Mouse (Mus musculus) CH12.LX (cell line): Measurements from ENCODE around the gene Cdhr4. TPM values are rescaled to one million over a fixed set of nuclear protein-coding genes. Genes with fewer than 3 reads are reported as not detected.

Experiments
- DNase-seq: peaks from one replicate; pipeline ENCODE4 v3.0.0-alpha.2; 2013; ENCODE audit errors: extremely low read depth
- H3K27ac ChIP-seq: 2 replicates; pipeline ENCODE4 v1.5.1; 2012; ENCODE audit warnings: low read depth, mild to moderate bottlenecking, control low read depth, moderate library complexity; ENCODE audit not compliant: insufficient read depth
- H3K27me3 ChIP-seq: replicated peaks from 2 replicates; pipeline ENCODE3; 2012; ENCODE audit warnings: inconsistent platforms
- H3K36me3 ChIP-seq, 2 experiments: replicated peaks in 1 of 2; 2 replicates each; pipeline versions ENCODE3 to v1.6.1; 2012; ENCODE audit warnings: inconsistent platforms in 1 of 2, low read length in 1 of 2, mild to moderate bottlenecking in 1 of 2, mixed read lengths in 1 of 2, moderate library complexity in 1 of 2; ENCODE audit not compliant: control insufficient read depth in 1 of 2, insufficient read depth in 1 of 2
- H3K4me1 ChIP-seq, 2 experiments: 2 replicates each; pipeline ENCODE4 v1.6.1; 2012; ENCODE audit warnings: inconsistent platforms in 1 of 2, moderate library complexity in 1 of 2; ENCODE audit not compliant: insufficient read depth in 2 of 2, control insufficient read depth in 1 of 2
- H3K4me2 ChIP-seq: 2 replicates; pipeline ENCODE4 v1.6.1; 2012; ENCODE audit warnings: low read depth, mild to moderate bottlenecking, control low read depth; ENCODE audit not compliant: poor library complexity, insufficient read depth, severe bottlenecking
- H3K4me3 ChIP-seq, 3 experiments: fragments of 150-350 bp in 1 of 3; sonication (generic) in 1 of 3; replicated peaks in 1 of 3; 2 replicates each; pipeline versions ENCODE3 to v1.5.1; 2011 to 2012; ENCODE audit warnings: low read depth in 2 of 3, low read length in 2 of 3, mild to moderate bottlenecking in 2 of 3, moderate library complexity in 2 of 3, control low read depth in 1 of 3, improper control_type of control experiment in 1 of 3, inconsistent platforms in 1 of 3, mixed read lengths in 1 of 3; ENCODE audit not compliant: poor library complexity in 1 of 3
- H3K79me2 ChIP-seq: replicated peaks from 2 replicates; pipeline ENCODE4 v1.6.1; 2012; ENCODE audit warnings: mild to moderate bottlenecking, moderate library complexity; ENCODE audit not compliant: control insufficient read depth, poor library complexity, insufficient read depth, severe bottlenecking; ENCODE audit errors: extremely low read depth
- H3K9ac ChIP-seq: 2 replicates; pipeline ENCODE4 v1.6.1; 2012; ENCODE audit warnings: low read depth, mild to moderate bottlenecking, control low read depth, moderate library complexity; ENCODE audit not compliant: insufficient read depth
- H3K9me3 ChIP-seq: replicated peaks from 2 replicates; pipeline ENCODE3; 2012; ENCODE audit warnings: low read length, inconsistent platforms, mixed read lengths
- BHLHE40 ChIP-seq: IDR thresholded peaks from 2 replicates; pipeline ENCODE4 v1.6.1; 2011; ENCODE audit warnings: mild to moderate bottlenecking, low read depth, low read length, improper control_type of control experiment
- CHD1 ChIP-seq: IDR thresholded peaks from 2 replicates; pipeline ENCODE4 v1.6.1; 2012; ENCODE audit warnings: low read depth, low read length, improper control_type of control experiment, inconsistent platforms
- CHD2 ChIP-seq: IDR thresholded peaks from 2 replicates; pipeline ENCODE4 v1.6.1; 2011; ENCODE audit warnings: low read length, improper control_type of control experiment
- CTCF ChIP-seq, 2 experiments: IDR thresholded peaks in 1 of 2; conservative IDR thresholded peaks in 1 of 2; 2 replicates each; pipeline ENCODE4 v1.5.1; 2011 to 2012; ENCODE audit warnings: low read depth in 2 of 2, low read length in 2 of 2, improper control_type of control experiment in 1 of 2, inconsistent platforms in 1 of 2, mild to moderate bottlenecking in 1 of 2, moderate library complexity in 1 of 2
- ELF1 ChIP-seq: IDR thresholded peaks from 2 replicates; pipeline ENCODE4 v1.6.1; 2014; ENCODE audit warnings: low read depth, mild to moderate bottlenecking, inconsistent platforms, low read length, improper control_type of control experiment
- EP300 ChIP-seq: IDR thresholded peaks from 2 replicates; pipeline ENCODE4 v1.6.1; 2011; ENCODE audit warnings: low read length, improper control_type of control experiment
- ETS1 ChIP-seq: conservative IDR thresholded peaks from 2 replicates; pipeline ENCODE4 v1.6.1; 2012; ENCODE audit warnings: low read depth, mild to moderate bottlenecking, inconsistent platforms, low read length, improper control_type of control experiment, moderate library complexity
- HCFC1 ChIP-seq: IDR thresholded peaks from 2 replicates; pipeline ENCODE4 v1.6.1; 2012; ENCODE audit warnings: low read depth, mild to moderate bottlenecking, inconsistent platforms, low read length, improper control_type of control experiment
- JUN ChIP-seq: IDR thresholded peaks from 2 replicates; pipeline ENCODE4 v1.6.1; 2011; ENCODE audit warnings: low read depth, mild to moderate bottlenecking, low read length, improper control_type of control experiment, moderate library complexity; ENCODE audit not compliant: insufficient read depth
- MAZ ChIP-seq: IDR thresholded peaks from 2 replicates; pipeline ENCODE4 v1.6.1; 2012; ENCODE audit warnings: low read depth, mild to moderate bottlenecking, inconsistent platforms, low read length, improper control_type of control experiment, moderate library complexity
- MEF2A ChIP-seq: IDR thresholded peaks from 2 replicates; pipeline ENCODE4 v1.6.1; 2014; ENCODE audit warnings: low read depth, mild to moderate bottlenecking, inconsistent platforms, low read length, improper control_type of control experiment, borderline replicate concordance
- MXI1 ChIP-seq: IDR thresholded peaks from 2 replicates; pipeline ENCODE4 v1.6.1; 2011; ENCODE audit warnings: mild to moderate bottlenecking, low read depth, low read length, improper control_type of control experiment
- MYC ChIP-seq: IDR thresholded peaks from 2 replicates; pipeline ENCODE4 v1.6.1; 2011; ENCODE audit warnings: low read depth, mild to moderate bottlenecking, improper control_type of control experiment, low read length
- NELFE ChIP-seq: IDR thresholded peaks from 2 replicates; pipeline ENCODE4 v1.6.1; 2011; ENCODE audit warnings: low read depth, low read length, improper control_type of control experiment
- NRF1 ChIP-seq: IDR thresholded peaks from 2 replicates; pipeline ENCODE4 v1.6.1; 2014; ENCODE audit warnings: low read depth, mild to moderate bottlenecking, inconsistent platforms, low read length, improper control_type of control experiment, moderate library complexity
- POLR2A ChIP-seq: IDR thresholded peaks from 2 replicates; pipeline ENCODE4 v1.6.1; 2011; ENCODE audit warnings: low read depth, mild to moderate bottlenecking, improper control_type of control experiment, low read length
- RAD21 ChIP-seq: IDR thresholded peaks from 2 replicates; pipeline ENCODE4 v1.6.1; 2011; ENCODE audit warnings: low read depth, mild to moderate bottlenecking, low read length, improper control_type of control experiment, moderate library complexity
- RCOR1 ChIP-seq: conservative IDR thresholded peaks from 2 replicates; pipeline ENCODE4 v1.6.1; 2012; ENCODE audit warnings: low read depth, mild to moderate bottlenecking, inconsistent platforms, low read length, improper control_type of control experiment
- SIN3A ChIP-seq: IDR thresholded peaks from 2 replicates; pipeline ENCODE4 v1.6.1; 2012; ENCODE audit warnings: low read length, improper control_type of control experiment, inconsistent platforms
- SMC3 ChIP-seq: IDR thresholded peaks from 2 replicates; pipeline ENCODE4 v1.6.1; 2011; ENCODE audit warnings: low read depth, low read length, improper control_type of control experiment
- TBP ChIP-seq: conservative IDR thresholded peaks from 2 replicates; pipeline ENCODE4 v1.6.1; 2011; ENCODE audit warnings: low read depth, low read length, improper control_type of control experiment
- TCF12 ChIP-seq: IDR thresholded peaks from 2 replicates; pipeline ENCODE4 v1.6.1; 2014; ENCODE audit warnings: low read depth, mild to moderate bottlenecking, inconsistent platforms, low read length, improper control_type of control experiment
- ZKSCAN1 ChIP-seq: IDR thresholded peaks from 2 replicates; pipeline ENCODE4 v1.6.1; 2012; ENCODE audit warnings: low read depth, inconsistent platforms, low read length, improper control_type of control experiment, borderline replicate concordance
- ZMIZ1 ChIP-seq: IDR thresholded peaks from 2 replicates; pipeline ENCODE4 v1.6.1; 2012; ENCODE audit warnings: low read depth, mild to moderate bottlenecking, inconsistent platforms, low read length, improper control_type of control experiment
- dilution Hi-C: fragments of 300-500 bp; cut with MboI; formaldehyde crosslinking; loops from 2 replicates; pipeline ENCODE4 v1.14.3; 2020; ENCODE audit warnings: low sequenced_read_pairs; ENCODE audit not compliant: extremely low pct_unique_long_range_greater_than_20kb, extremely low pct_ligation_motif_present
- in situ Hi-C: fragments of 300-500 bp; cut with MboI; formaldehyde crosslinking; loops from 3 replicates; pipeline ENCODE4 v1.14.3; 2019; ENCODE audit warnings: low sequenced_read_pairs, low pct_ligation_motif_present, low pct_unique_long_range_greater_than_20kb, mixed read lengths
- polyA plus RNA-seq: library from polyadenylated mRNA; unstranded; fragments of >175 nt; gene quantifications from 2 replicates; pipeline ENCODE4 v1.2.1, GENCODE M21; 2012; ENCODE audit warnings: low read depth; ENCODE audit not compliant: insufficient read length
- total RNA-seq, 2 experiments: library from RNA; depleted of rRNA; stranded (reverse); fragments of 300-350 nt in 1 of 2; fragments of >200 nt in 1 of 2; gene quantifications; 2 replicates each; pipeline ENCODE4 v1.2.3; 2012 to 2014

Cdhr4 gene
- total and polyA plus RNA-seq, 3 experiments = 0.35 to 0.79 TPM; not detected in 1

- H3K4me2 ChIP-seq = peak overlapping the region; percentile 41
- H3K4me1 ChIP-seq = peaks cover 7 to 31% of the 10 kb centered on the region in 2 experiments
- H3K36me3 ChIP-seq = peaks cover 18 to 44% of the 10 kb centered on the region in 2 experiments
- dilution Hi-C loops (no loop called here), in situ Hi-C loops (no loop called here)
- H3K9me3 ChIP-seq = no peaks in the 10 kb centered on the region
- peak; percentile 82 for DNase-seq
- no peak overlapping the region for H3K9ac ChIP-seq
- peak overlapping the region; percentile 3 to 41 (median 36) for H3K4me3 ChIP-seq
- H3K27me3 ChIP-seq = no peaks in the 10 kb centered on the region
- peak overlapping the region; percentile 89 for H3K27ac ChIP-seq
- H3K79me2 ChIP-seq = 0 out of 2 replicates have a peak, but pooled peaks cover 5% of the 10 kb centered on the region
- TF ChIP-seq POLR2A = peak; percentile 36; the same call in 1 of the 2 replicates
- no peak for TF ChIP-seq MXI1
- TF ChIP-seq TCF12 = 0 out of 2 replicates have a peak, but pooled peaks have one; percentile 51
- TF ChIP-seq CTCF (conservative IDR thresholded peaks at IDR 0.05 in 1 of 2, IDR thresholded peaks at IDR 0.05 in 1 of 2; ENCODE audit: low read depth in 2 of 2, low read length in 2 of 2) = peak in 1 of 2 experiments; percentile 70; a peak in 2 of 4 replicates
- no peak for TF ChIP-seq ZKSCAN1
- peak; percentile 25; the same call in 1 of the 2 replicates for TF ChIP-seq BHLHE40
- TF ChIP-seq CHD2 = peak; percentile 56; the same call in 1 of the 2 replicates
- peak; percentile 49 for TF ChIP-seq EP300
- TF ChIP-seq NELFE = peak; percentile 31; the same call in 1 of the 2 replicates
- TF ChIP-seq ZMIZ1 = peak; percentile 59; the same call in 1 of the 2 replicates
- TF ChIP-seq MYC = peak; percentile 66
- TF ChIP-seq ETS1 = 0 out of 2 replicates have a peak, but pooled peaks have one; percentile 22
- TF ChIP-seq HCFC1 = no peak
- TF ChIP-seq NRF1 = no peak
- no peak for TF ChIP-seq JUN
- peak; percentile 30 for TF ChIP-seq RAD21
- TF ChIP-seq TBP = peak; percentile 25; the same call in 1 of the 2 replicates
- 0 out of 2 replicates have a peak, but pooled peaks have one; percentile 37 for TF ChIP-seq MAZ
- peak; percentile 52; the same call in 1 of the 2 replicates for TF ChIP-seq MEF2A
- TF ChIP-seq ELF1 = peak; percentile 75
- peak; percentile 60 for TF ChIP-seq SMC3
- TF ChIP-seq SIN3A = peak; percentile 70
- TF ChIP-seq CHD1 = no peak
- TF ChIP-seq RCOR1 = peak; percentile 61; the same call in 1 of the 2 replicates
Measured at GRCm38 (mm10) chr9:108035331-108036156, 43.2 kb downstream of the Cdhr4 start.
